Mouse (Mus musculus): ENCODE data around the gene Col6a1. TPM values are rescaled to one million over a fixed set of nuclear protein-coding genes. Genes with fewer than 3 reads are reported as not detected.
"Not testable (repeated sequence)": the region's sequence is repeated elsewhere in the genome, so short reads cannot be mapped to it uniquely, and the experiment has no call there.

Gene Col6a1
- 4.4 and 5.9 TPM in 2 replicates for polyA plus RNA-seq (2015; fragmentation: Nextera tagmentation; extraction: Ambion mirVana)

DNA sequence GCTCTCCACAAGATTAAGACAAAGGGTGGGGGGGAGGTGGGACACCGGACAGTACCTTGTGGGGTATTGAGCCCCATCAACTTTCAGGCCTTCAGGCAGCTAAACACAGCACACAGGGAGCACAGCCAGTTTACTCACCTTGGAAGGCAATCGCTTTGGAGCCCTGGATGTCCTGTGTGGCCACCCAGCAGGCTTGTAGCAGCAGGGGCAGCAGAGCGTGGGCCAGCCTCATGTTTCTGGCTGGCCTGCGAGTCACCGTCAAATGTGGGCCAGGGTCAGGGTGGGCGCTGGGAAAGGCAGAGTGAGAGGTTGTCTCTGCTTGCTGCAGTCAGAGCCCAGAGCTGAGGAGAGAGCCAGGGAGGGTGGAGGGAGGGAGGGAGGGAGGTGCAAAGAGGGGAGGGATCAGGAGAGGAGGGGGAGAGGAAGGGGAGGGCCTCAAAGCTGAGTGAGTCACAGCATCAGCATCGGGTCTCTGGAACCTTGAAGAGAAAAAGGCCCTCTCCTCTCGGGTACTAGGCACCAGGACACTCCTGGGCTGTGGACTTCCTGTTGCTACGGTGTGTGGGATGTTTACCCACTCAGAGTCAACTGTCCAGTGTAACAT, at the start of gene Col6a1:
Gene Col6a1 (minus strand): TSS at position 487 of the 604 bp plus-strand sequence.
- ATAC-seq, result no peak

GRCm38 (mm10) chr10:76771624-76772023, 45.7 kb upstream of the Col6a1 start:
- Histone ChIP-seq H3K9me3 (replicated peaks) (no peaks in the 10 kb centered on the region), H3K4me2 (no peak overlapping the region), H3K27me3 (no peaks in the 10 kb centered on the region), H3K4me1 (no peaks in the 10 kb centered on the region), H3K36me3 (ENCODE audit: poor library complexity, severe bottlenecking) (peaks cover 15% of the 10 kb centered on the region), H3K27ac (no peak overlapping the region), H3K4me3 (no peak overlapping the region), H3K9ac (no peak overlapping the region)
- no peak for ATAC-seq
- WGBS, result 90% methylated on average over 3 of the region's 3 CpGs

More for the DNA sequence above, at the start of gene Col6a1:
- Histone ChIP-seq H3K4me2 (no peak within 1 kb of the TSS), H3K9ac (no peak within 1 kb of the TSS), H3K4me3 (no peak within 1 kb of the TSS), H3K4me1 (0 out of 2 replicates have a peak, but pooled peaks cover 3% of the 10 kb centered on the region), H3K27me3 (no peaks in the 10 kb centered on the region), H3K36me3 (ENCODE audit: poor library complexity, severe bottlenecking) (no peaks in the 10 kb centered on the region), H3K27ac (no peak within 1 kb of the TSS), H3K9me3 (replicated peaks) (no peaks in the 10 kb centered on the region)
- 40% methylated on average over 9 of the region's 9 CpGs for WGBS

- H3K27ac ChIP-seq, result no peak overlapping the region
- no peak overlapping the region for H3K4me3 ChIP-seq
- H3K4me2 ChIP-seq, result no peak overlapping the region
- 45% methylated on average over 5 of the region's 5 CpGs for WGBS
- H3K9ac ChIP-seq, result no peak overlapping the region
- H3K36me3 ChIP-seq (ENCODE audit: poor library complexity, severe bottlenecking), result peaks cover 20% of the 10 kb centered on the region
- ATAC-seq, result no peak
- no peaks in the 10 kb centered on the region for H3K9me3 ChIP-seq (replicated peaks)
- H3K27me3 ChIP-seq, result no peaks in the 10 kb centered on the region
- H3K4me1 ChIP-seq, result no peaks in the 10 kb centered on the region
These were observed 45.1 kb upstream of the Col6a1 start for GRCm38 (mm10) chr10:76771086-76771485.

DNA sequence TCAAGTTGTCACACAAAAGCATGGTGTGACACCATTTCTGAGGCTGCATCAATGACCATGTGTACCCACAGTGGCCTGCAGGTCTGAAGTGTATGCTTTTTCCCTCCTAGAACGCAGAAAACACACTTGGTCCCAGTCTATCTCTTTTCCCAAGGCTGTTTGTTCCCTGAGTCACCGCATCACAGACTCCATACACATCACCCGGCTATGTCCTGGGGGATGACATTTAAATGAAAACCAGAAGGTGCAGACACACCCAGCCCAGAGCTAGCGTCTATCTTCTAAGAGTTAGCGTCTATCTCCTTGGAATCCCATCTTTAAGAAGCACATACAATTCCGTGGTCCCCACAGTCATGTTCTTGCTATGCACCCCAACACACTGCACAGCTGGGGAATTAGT, 43.6 kb upstream of the Col6a1 start:
- WGBS, result 91% methylated on average over 6 of the region's 6 CpGs
- H3K4me1 ChIP-seq, result no peaks in the 10 kb centered on the region

DNA sequence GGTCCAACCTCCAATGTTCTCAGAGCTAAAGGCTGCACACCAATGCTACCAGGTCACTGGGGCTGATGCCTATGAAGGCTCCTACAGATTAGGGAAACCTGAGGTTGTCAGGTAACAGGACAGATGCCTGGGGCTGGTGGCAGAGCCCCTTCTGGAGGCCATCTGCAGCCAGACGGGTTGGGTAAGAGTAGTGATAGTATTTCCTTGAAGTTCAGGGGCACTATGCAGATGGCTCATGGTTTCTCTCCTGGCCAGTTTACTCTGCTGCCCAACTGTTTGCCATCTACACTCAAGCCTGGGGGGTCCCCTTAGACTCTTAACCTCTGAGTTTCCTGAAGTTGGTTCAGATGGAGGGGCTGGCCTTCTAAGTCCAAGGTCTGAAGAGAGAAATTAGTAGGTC, 40.2 kb upstream of the Col6a1 start:
- Histone ChIP-seq H3K27ac (no peak overlapping the region), H3K27me3 (no peaks in the 10 kb centered on the region), H3K4me1 (no peaks in the 10 kb centered on the region), H3K36me3 (ENCODE audit: poor library complexity, severe bottlenecking) (peaks cover 30% of the 10 kb centered on the region), H3K9ac (no peak overlapping the region), H3K4me2 (no peak overlapping the region), H3K9me3 (replicated peaks) (no peaks in the 10 kb centered on the region), H3K4me3 (no peak overlapping the region)
- ATAC-seq, result no peak
- 83% methylated on average over 1 of the region's 1 CpGs for WGBS

More for the DNA sequence above, 43.6 kb upstream of the Col6a1 start:
- Histone ChIP-seq H3K27me3 (no peaks in the 10 kb centered on the region), H3K9me3 (replicated peaks) (no peaks in the 10 kb centered on the region), H3K36me3 (ENCODE audit: poor library complexity, severe bottlenecking) (peaks cover 26% of the 10 kb centered on the region), H3K4me2 (no peak overlapping the region), H3K4me3 (no peak overlapping the region), H3K27ac (no peak overlapping the region), H3K9ac (no peak overlapping the region)
- ATAC-seq, result no peak

DNA sequence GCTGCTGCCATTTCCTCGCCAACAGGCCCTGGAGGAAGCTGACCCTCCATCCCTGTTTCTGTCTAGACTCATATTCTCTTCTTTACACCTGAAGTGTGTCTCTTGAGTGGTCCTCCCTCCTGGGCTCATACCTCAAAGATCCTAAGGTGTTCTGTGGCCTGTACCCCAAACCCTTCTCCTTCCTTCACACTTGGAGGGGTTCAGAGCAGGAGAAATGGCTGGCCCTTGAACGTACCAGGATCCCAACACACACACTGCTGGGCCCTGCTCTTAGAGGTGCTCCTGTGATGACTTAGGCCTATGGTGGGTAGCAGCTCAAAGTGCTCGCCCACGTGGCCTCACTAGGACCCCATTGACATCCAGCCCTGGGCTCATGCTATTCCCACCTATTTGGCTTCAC, 39.0 kb upstream of the Col6a1 start:
- WGBS, result 97% methylated on average over 4 of the region's 4 CpGs
- no peaks in the 10 kb centered on the region for H3K27me3 ChIP-seq
- no peak overlapping the region for H3K9ac ChIP-seq
- no peak for ATAC-seq
- no peaks in the 10 kb centered on the region for H3K4me1 ChIP-seq
- no peak overlapping the region for H3K27ac ChIP-seq
- no peak overlapping the region for H3K4me2 ChIP-seq
- no peak overlapping the region for H3K4me3 ChIP-seq
- H3K9me3 ChIP-seq (replicated peaks), result no peaks in the 10 kb centered on the region
- peaks cover 24% of the 10 kb centered on the region for H3K36me3 ChIP-seq (ENCODE audit: poor library complexity, severe bottlenecking)

DNA sequence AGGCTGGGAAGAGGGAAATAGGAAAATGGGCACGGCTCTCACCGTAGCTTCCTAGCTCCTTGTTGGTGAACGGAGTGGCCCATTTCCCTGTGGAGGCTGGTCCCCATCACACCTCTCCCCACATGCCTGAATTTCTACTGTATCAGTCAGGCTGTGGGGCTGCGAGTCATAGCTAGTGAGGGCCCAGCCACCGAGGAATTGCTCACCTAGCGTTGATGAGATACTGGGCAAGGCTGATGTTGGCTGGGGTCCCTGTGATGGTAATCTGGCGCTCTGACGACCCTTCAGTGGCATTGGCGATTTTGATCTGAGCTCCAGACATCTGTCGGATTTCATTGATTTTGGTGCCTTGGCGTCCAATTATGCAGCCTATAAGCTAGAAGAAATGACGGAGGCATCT, 37.0 kb upstream of the Col6a1 start:
- no peak for ATAC-seq
- H3K36me3 ChIP-seq (ENCODE audit: poor library complexity, severe bottlenecking), result peaks cover 27% of the 10 kb centered on the region
- H3K4me2 ChIP-seq, result no peak overlapping the region
- no peaks in the 10 kb centered on the region for H3K9me3 ChIP-seq (replicated peaks)
- WGBS, result 96% methylated on average over 12 of the region's 12 CpGs
- no peak overlapping the region for H3K27ac ChIP-seq
- no peak overlapping the region for H3K9ac ChIP-seq
- no peaks in the 10 kb centered on the region for H3K27me3 ChIP-seq
- no peak overlapping the region for H3K4me3 ChIP-seq
- no peaks in the 10 kb centered on the region for H3K4me1 ChIP-seq

GRCm38 (mm10) chr10:76762411-76762810, 36.4 kb upstream of the Col6a1 start:
- H3K4me2 ChIP-seq, result no peak overlapping the region
- ATAC-seq, result no peak
- no peaks in the 10 kb centered on the region for H3K4me1 ChIP-seq
- H3K36me3 ChIP-seq (ENCODE audit: poor library complexity, severe bottlenecking), result peaks cover 26% of the 10 kb centered on the region
- H3K27ac ChIP-seq, result no peak overlapping the region
- WGBS, result 91% methylated on average over 7 of the region's 7 CpGs
- no peaks in the 10 kb centered on the region for H3K9me3 ChIP-seq (replicated peaks)
- no peak overlapping the region for H3K9ac ChIP-seq
- H3K27me3 ChIP-seq, result no peaks in the 10 kb centered on the region
- H3K4me3 ChIP-seq, result no peak overlapping the region

- Histone ChIP-seq H3K4me2 (no peak overlapping the region), H3K4me3 (no peak overlapping the region), H3K36me3 (ENCODE audit: poor library complexity, severe bottlenecking) (peaks cover 8% of the 10 kb centered on the region; the same call in 1 of the 2 replicates), H3K4me1 (no peaks in the 10 kb centered on the region), H3K27ac (no peak overlapping the region), H3K27me3 (no peaks in the 10 kb centered on the region), H3K9me3 (replicated peaks) (no peaks in the 10 kb centered on the region), H3K9ac (no peak overlapping the region)
- 96% methylated on average over 5 of the region's 5 CpGs for WGBS
- ATAC-seq, result no peak
These were observed 33.9 kb upstream of the Col6a1 start for GRCm38 (mm10) chr10:76759878-76760277.

DNA sequence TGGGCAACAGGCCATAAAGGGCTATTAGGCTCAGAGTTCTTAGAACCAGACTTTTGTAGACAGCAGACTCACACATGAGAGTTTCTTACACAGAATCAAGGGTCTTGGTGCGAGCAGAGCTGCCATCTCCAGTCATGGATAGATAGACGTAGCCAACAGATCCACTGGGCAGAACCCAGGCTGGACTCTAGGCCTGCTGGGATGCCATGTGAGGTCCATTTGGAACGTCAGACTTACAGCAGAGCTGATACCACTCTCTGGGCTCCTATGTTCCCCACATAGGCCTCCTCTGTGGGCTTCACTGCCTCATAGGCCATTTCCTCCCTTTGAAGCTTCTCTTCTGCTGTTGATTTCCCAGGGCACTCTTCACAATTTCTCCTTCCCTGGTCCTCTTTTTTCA, 27.7 kb upstream of the Col6a1 start:
- no peaks in the 10 kb centered on the region for H3K27me3 ChIP-seq
- 88% methylated on average over 3 of the region's 3 CpGs for WGBS
- no peak overlapping the region for H3K27ac ChIP-seq
- no peak overlapping the region for H3K9ac ChIP-seq
- ATAC-seq, result no peak
- no peaks in the 10 kb centered on the region for H3K4me1 ChIP-seq
- H3K4me3 ChIP-seq, result no peak overlapping the region
- peaks cover 2% of the 10 kb centered on the region; the same call in 1 of the 2 replicates for H3K9me3 ChIP-seq (replicated peaks)
- H3K36me3 ChIP-seq (ENCODE audit: poor library complexity, severe bottlenecking), result no peaks in the 10 kb centered on the region
- no peak overlapping the region for H3K4me2 ChIP-seq

GRCm38 (mm10) chr10:76744267-76744666, 18.3 kb upstream of the Col6a1 start:
- WGBS, result 62% methylated on average over 11 of the region's 11 CpGs

GRCm38 (mm10) chr10:76736764-76737163, 10.8 kb upstream of the Col6a1 start:
- WGBS, result 70% methylated on average over 8 of the region's 8 CpGs
- Histone ChIP-seq H3K27me3 (no peaks in the 10 kb centered on the region), H3K4me1 (peaks cover 12% of the 10 kb centered on the region), H3K36me3 (ENCODE audit: poor library complexity, severe bottlenecking) (no peaks in the 10 kb centered on the region), H3K4me3 (no peak overlapping the region), H3K4me2 (no peak overlapping the region), H3K27ac (no peak overlapping the region), H3K9me3 (replicated peaks) (no peaks in the 10 kb centered on the region), H3K9ac (no peak overlapping the region)
- no peak for ATAC-seq

More at GRCm38 (mm10) chr10:76744267-76744666, 18.3 kb upstream of the Col6a1 start:
- not testable (repeated sequence) for ATAC-seq; H3K27ac ChIP-seq; H3K4me3 ChIP-seq; H3K4me1 ChIP-seq; H3K4me2 ChIP-seq; H3K9ac ChIP-seq; H3K36me3 ChIP-seq (ENCODE audit: poor library complexity, severe bottlenecking); H3K9me3 ChIP-seq (replicated peaks); H3K27me3 ChIP-seq

DNA sequence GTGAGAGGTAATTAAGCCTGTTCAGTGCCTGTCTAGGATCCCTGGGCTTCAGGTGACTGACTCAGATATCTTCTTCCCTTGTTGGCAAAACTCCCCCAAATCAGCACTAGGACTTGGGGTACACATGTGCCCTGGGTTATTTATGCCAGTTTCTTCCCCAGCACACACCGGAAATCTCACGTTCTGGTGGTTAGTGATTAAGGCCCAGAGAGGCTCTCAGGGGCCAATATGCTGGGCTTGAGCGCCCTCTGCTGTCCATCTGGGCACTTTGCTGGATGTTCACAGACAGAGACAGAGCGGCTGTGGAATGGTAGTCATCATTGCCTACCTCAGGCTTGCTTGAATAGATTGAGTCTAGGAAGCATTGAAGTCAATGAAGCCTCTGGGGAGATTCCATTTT, 9.0 kb upstream of the Col6a1 start:
- Histone ChIP-seq H3K4me3 (no peak overlapping the region), H3K27ac (no peak overlapping the region), H3K9ac (no peak overlapping the region), H3K4me1 (peaks cover 12% of the 10 kb centered on the region), H3K4me2 (no peak overlapping the region), H3K27me3 (no peaks in the 10 kb centered on the region), H3K36me3 (ENCODE audit: poor library complexity, severe bottlenecking) (no peaks in the 10 kb centered on the region), H3K9me3 (replicated peaks) (no peaks in the 10 kb centered on the region)
- WGBS, result 4% methylated on average over 4 of the region's 4 CpGs
- ATAC-seq, result peak; percentile 79
